Mouse (Mus musculus): ENCODE measurements around the gene Osbpl3. TPM values are rescaled to one million over a fixed set of nuclear protein-coding genes. Genes with fewer than 3 reads are reported as not detected.

The Osbpl3 gene
- polyA plus RNA-seq, 1 experiment from 2014 or later = 8.6 TPM

DNA sequence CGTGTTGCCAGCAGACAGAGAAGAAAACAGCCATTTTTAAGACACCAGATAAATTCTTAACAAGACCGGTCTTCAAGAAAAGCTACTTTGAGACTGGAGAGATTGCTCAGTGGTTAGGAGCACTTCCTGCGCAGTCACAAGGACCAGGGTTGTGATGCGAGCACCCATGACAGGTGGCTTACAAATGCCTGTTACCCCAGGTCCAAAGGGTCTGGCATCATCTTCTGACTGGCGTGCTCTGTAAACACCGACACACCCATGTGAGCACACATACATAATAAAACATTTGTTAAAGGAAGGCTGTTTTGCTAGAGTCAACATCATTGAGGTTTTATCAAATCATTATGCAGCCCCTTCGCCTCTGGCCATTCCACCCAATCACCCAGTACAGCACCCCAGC lies 176.4 kb downstream of the Osbpl3 start:
- no peak for ATAC-seq (ENCODE audit: low FRiP score)
- Histone ChIP-seq H3K4me1 (no peaks in the 10 kb centered on the region), H3K4me3 (no peak overlapping the region), H3K27ac (no peak overlapping the region), H3K9ac (no peak overlapping the region), H3K4me2 (replicated peaks) (no peak overlapping the region), H3K27me3 (no peaks in the 10 kb centered on the region), H3K9me3 (replicated peaks) (no peaks in the 10 kb centered on the region), H3K36me3 (no peaks in the 10 kb centered on the region)
- 90% methylated on average over 7 of the region's 7 CpGs for WGBS

DNA sequence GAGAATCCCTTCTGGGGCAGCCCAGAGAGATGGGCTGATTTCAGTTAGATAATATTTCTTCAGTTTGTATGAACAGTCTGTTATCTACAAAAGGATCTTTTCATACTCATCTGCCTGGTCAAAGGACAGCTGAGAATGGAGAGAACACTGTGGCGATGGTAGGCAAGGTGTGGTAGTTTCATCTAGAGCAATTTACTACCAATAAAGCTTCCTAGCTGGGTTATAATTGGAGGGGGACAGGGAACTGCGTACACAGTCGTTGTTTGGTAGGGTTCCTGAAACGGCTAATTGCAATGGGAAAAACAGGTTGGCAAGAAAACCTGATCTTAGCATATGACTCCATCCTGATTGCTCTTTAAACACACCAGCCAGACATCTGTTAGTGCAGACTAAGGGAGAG lies 182.1 kb downstream of the Osbpl3 start:
- Histone ChIP-seq H3K4me2 (replicated peaks) (no peak overlapping the region), H3K27ac (no peak overlapping the region), H3K27me3 (no peaks in the 10 kb centered on the region), H3K9me3 (replicated peaks) (no peaks in the 10 kb centered on the region), H3K4me3 (no peak overlapping the region), H3K4me1 (no peaks in the 10 kb centered on the region), H3K36me3 (no peaks in the 10 kb centered on the region), H3K9ac (no peak overlapping the region)
- no peak for ATAC-seq (ENCODE audit: low FRiP score)
- 84% methylated on average over 4 of the region's 4 CpGs for WGBS

DNA sequence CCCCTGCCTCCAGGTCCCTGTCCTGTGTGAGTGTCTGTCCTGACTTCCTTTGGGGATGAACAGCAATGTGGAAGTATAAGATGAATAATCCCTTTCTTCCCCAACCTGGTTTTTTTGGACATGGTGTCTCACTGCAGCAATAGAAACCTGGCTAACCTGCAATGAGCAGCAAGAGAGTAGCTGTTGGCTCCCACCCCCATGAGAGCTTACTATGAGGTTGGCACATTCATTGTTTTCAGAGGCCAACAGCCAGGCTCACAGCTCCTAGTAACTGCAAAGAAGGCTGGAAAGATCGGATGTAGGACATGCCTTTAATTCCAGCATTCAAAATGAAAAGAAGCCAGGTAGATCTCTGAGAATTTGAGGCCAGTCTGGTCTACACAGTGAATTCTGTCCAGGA lies 182.6 kb downstream of the Osbpl3 start:
- H3K27me3 ChIP-seq = no peaks in the 10 kb centered on the region
- ATAC-seq (ENCODE audit: low FRiP score) = no peak
- WGBS = 88% methylated on average over 1 of the region's 1 CpGs
- H3K9ac ChIP-seq = no peak overlapping the region
- no peaks in the 10 kb centered on the region for H3K4me1 ChIP-seq
- H3K9me3 ChIP-seq (replicated peaks) = no peaks in the 10 kb centered on the region
- H3K27ac ChIP-seq = no peak overlapping the region
- no peak overlapping the region for H3K4me2 ChIP-seq (replicated peaks)
- H3K36me3 ChIP-seq = no peaks in the 10 kb centered on the region
- no peak overlapping the region for H3K4me3 ChIP-seq

DNA sequence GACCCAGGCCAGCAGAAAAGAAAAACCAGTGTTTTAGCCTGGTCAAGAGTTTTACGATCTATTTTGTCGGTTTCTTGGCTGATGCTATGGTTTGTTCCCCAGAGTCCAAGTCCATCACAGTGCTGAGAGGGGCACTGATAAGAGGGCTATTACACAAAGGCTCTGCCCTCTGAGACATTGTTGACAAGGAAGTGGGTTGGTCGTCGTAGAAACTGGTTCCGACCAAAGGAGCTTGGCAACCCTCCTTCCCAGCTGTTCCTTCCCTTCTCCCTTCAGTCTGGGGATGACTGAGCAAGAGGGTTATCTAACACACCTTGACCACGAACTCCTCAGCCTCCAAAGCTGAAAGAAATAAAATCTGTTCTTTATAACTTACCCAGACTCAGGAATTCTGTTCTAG lies 192.3 kb downstream of the Osbpl3 start, which contains the start of gene Gsdme:
Gene Gsdme, minus strand, starts transcription at position 193 of the 400 bp plus-strand sequence.
- 89% methylated on average over 6 of the region's 6 CpGs for WGBS
- Histone ChIP-seq H3K4me2 (replicated peaks) (no peak within 1 kb of the TSS), H3K4me3 (no peak within 1 kb of the TSS), H3K27ac (no peak within 1 kb of the TSS), H3K4me1 (peaks cover 12% of the 10 kb centered on the region), H3K36me3 (no peaks in the 10 kb centered on the region), H3K9me3 (replicated peaks) (no peaks in the 10 kb centered on the region), H3K9ac (no peak within 1 kb of the TSS), H3K27me3 (no peaks in the 10 kb centered on the region)
- no peak for ATAC-seq (ENCODE audit: low FRiP score)

DNA sequence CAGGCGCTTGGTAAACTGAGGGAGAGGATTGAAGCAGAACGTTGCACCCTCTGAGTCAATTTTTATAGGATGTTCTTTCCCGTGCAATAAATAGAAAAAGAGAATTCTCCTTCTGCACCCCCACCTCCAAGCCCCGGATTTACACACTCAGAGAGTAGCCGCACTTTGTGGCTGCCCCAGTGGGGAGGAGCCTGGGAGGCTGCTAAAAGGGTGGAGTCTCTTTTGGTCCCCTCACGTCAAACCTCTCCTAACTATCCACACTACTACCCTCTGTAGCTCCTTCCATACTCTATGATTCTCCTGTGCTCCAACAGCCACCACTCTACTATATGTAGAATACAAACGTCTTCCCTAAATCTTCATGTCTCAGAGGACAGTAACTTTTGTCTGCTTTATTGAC lies 193.7 kb downstream of the Osbpl3 start:
- Histone ChIP-seq H3K4me3 (peak overlapping the region; percentile 50; the same call in 1 of the 2 replicates), H3K9me3 (replicated peaks) (no peaks in the 10 kb centered on the region), H3K36me3 (no peaks in the 10 kb centered on the region), H3K9ac (0 out of 2 replicates have a peak overlapping the region, but pooled peaks have one; percentile 71), H3K27me3 (no peaks in the 10 kb centered on the region), H3K4me2 (replicated peaks) (peak overlapping the region; percentile 68), H3K4me1 (peaks cover 12% of the 10 kb centered on the region), H3K27ac (0 out of 2 replicates have a peak overlapping the region, but pooled peaks have one; percentile 72)
- ATAC-seq (ENCODE audit: low FRiP score) = peak; percentile 29; the same call in 1 of the 2 replicates
- WGBS = 30% methylated on average over 7 of the region's 7 CpGs

DNA sequence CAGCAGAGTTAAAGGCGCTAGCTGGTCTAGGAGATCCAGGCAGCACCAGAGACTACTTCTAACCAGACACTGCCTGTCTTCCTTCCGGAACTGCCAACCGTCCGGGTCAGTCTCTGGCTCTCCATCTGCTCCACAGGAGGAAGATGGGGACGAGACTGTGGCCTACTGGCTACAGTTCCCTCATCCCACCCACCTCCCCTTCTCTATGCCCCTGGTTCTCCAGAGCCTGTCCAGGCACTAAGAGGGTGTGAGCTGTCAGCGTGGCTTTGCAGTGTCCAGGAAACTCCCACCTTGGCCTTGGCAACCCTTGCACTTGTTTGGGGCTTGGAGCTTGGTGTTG lies 194.1 kb downstream of the Osbpl3 start:
- Histone ChIP-seq H3K4me1 (peaks cover 12% of the 10 kb centered on the region), H3K9ac (peak overlapping the region; percentile 71), H3K36me3 (no peaks in the 10 kb centered on the region), H3K9me3 (replicated peaks) (no peaks in the 10 kb centered on the region), H3K27ac (peak overlapping the region; percentile 72), H3K4me2 (replicated peaks) (peak overlapping the region; percentile 68), H3K4me3 (peak overlapping the region; percentile 50), H3K27me3 (no peaks in the 10 kb centered on the region)
- peak; percentile 71 for ATAC-seq (ENCODE audit: low FRiP score)
- under 1% methylated on average over 6 of the region's 6 CpGs for WGBS

DNA sequence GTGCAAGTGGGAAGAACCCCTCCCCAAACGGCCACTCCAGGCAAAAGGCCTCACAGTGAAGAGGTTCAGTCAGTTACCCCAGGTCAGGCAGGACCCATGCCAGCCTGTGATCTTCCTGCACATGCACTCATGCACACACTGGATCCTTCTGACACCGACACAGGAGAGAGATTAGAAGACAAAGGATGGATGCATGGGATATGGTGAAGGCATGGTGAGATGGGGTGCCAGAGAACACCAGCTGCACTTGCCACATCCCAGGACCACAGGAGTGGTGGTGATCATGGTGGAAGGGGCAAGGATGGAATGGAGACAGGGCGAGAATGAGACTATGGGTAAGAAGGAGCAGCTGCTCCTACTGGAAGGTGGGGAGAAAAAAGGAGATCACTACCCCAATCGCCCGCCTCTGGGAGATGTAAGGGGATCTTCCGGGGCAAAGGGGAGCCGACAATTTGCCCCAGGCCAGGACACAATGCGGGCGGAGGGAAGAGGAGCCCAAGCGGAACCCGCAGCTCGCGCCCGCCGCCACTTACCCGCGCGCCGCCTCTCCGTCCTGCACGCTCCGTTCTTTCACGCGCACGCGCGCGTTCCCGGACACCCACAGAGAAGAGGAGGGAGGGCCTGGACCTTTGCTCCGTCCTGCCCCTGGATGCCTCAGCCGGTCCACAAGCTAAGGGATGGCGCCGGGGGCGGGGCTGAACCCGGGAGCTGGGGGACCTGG lies 194.6 kb downstream of the Osbpl3 start:
- Histone ChIP-seq H3K9ac (peak overlapping the region; percentile 71), H3K4me2 (replicated peaks) (peak overlapping the region; percentile 68), H3K4me1 (peaks cover 12% of the 10 kb centered on the region), H3K4me3 (peak overlapping the region; percentile 50), H3K27ac (peak overlapping the region; percentile 72), H3K9me3 (replicated peaks) (no peaks in the 10 kb centered on the region), H3K27me3 (no peaks in the 10 kb centered on the region), H3K36me3 (no peaks in the 10 kb centered on the region)
- ATAC-seq (ENCODE audit: low FRiP score) = peak; percentile 93
- 2% methylated on average over 35 of the region's 35 CpGs for WGBS

DNA sequence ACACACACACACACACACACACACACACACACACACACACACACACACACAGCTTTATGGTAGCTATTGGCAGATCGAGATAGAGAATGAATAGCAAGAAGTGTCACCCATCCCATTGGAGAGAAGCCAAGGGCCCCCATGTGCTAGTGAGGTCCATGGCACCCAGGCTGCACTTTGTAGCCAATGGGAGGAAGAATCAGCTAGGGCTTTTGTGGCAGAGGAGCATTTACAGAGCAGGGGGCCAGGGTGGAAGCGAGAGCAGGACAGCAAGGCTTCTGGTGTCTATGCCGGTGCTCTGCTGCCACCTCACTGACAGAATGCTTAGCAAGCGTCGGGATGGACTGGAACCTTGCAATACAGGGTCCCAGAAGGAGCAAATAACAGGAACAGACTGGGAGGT lies 200.6 kb downstream of the Osbpl3 start:
- 75% methylated on average over 5 of the region's 5 CpGs for WGBS
- Histone ChIP-seq H3K4me3 (no peak overlapping the region), H3K9me3 (replicated peaks) (no peaks in the 10 kb centered on the region)

DNA sequence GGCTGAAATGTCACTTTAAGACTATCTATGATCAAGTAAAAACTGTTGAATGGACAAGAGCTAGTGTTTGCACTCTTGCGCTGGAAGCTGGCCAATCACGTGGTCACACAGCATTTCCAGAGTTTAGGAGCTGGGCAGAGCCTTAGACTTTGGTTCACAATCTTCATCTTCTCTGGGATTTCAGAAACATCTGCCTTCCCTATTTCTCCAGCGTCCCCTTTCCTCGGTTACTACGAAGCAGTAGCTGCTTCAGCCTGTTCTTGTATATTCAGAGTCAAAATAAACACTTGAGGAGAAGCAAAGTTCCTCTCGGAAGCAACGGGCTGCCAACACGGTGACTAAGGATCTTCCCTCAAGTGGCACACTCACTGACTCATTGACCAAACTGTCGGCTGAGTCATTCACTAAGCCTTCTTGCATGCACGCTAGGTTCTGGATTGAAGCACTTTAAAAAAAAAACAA lies 201.2 kb downstream of the Osbpl3 start:
- no peaks in the 10 kb centered on the region for H3K9me3 ChIP-seq (replicated peaks)
- no peak overlapping the region for H3K9ac ChIP-seq
- no peak overlapping the region for H3K27ac ChIP-seq
- no peaks in the 10 kb centered on the region for H3K27me3 ChIP-seq
- no peak overlapping the region for H3K4me3 ChIP-seq
- no peaks in the 10 kb centered on the region for H3K4me1 ChIP-seq
- WGBS = 76% methylated on average over 10 of the region's 10 CpGs
- H3K36me3 ChIP-seq = no peaks in the 10 kb centered on the region
- no peak for ATAC-seq (ENCODE audit: low FRiP score)
- no peak overlapping the region for H3K4me2 ChIP-seq (replicated peaks)

More for the DNA sequence above, 200.6 kb downstream of the Osbpl3 start:
- no peak overlapping the region for H3K27ac ChIP-seq
- H3K36me3 ChIP-seq = no peaks in the 10 kb centered on the region
- H3K9ac ChIP-seq = no peak overlapping the region
- H3K4me2 ChIP-seq (replicated peaks) = no peak overlapping the region
- ATAC-seq (ENCODE audit: low FRiP score) = no peak
- H3K27me3 ChIP-seq = no peaks in the 10 kb centered on the region
- H3K4me1 ChIP-seq = no peaks in the 10 kb centered on the region; the same call in 1 of the 2 replicates

DNA sequence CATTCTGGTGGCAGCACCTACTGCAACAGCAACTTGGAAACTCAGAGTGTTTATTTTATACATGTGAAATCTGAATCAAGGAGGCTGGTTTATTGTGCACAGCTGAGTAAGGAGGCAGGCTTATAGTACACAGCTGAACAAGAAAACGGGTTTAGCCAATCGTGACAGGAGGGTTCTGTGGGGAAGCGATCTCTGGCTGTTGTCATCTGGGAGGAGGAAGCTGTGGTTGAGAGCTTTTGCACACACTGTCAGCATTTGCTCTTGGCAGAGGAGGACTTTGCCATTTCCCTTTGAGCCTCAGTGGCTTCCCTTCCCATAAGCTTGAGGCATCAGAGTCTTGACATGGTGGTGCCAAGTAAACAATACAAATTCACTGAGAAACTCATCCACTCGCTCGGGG lies 203.3 kb downstream of the Osbpl3 start:
- H3K36me3 ChIP-seq = no peaks in the 10 kb centered on the region
- WGBS = 81% methylated on average over 5 of the region's 5 CpGs
- H3K27me3 ChIP-seq = no peaks in the 10 kb centered on the region
- H3K9me3 ChIP-seq (replicated peaks) = no peaks in the 10 kb centered on the region
- no peak for ATAC-seq (ENCODE audit: low FRiP score)
- H3K9ac ChIP-seq = no peak overlapping the region
- no peak overlapping the region for H3K27ac ChIP-seq
- H3K4me1 ChIP-seq = no peaks in the 10 kb centered on the region
- no peak overlapping the region for H3K4me2 ChIP-seq (replicated peaks)
- no peak overlapping the region for H3K4me3 ChIP-seq

DNA sequence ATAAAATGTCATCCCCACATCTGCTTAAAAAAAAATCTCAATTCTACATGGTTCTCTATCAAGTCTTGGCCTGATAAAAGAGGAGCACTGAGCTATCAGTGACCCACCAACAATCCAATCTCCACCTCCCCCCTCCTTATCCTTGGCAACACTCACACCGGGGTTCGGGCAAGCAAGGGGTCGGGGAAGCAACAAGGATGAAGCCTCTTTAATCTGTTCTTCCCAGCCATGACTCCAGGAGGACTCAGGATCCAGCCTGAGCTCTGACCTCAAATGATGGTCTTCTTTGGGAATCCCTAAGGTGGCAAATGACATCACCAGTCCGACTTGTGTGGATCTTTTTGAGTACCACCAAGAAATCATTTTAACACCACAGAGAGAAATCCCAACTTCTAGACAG lies 208.2 kb downstream of the Osbpl3 start:
- no peak for ATAC-seq (ENCODE audit: low FRiP score)
- H3K36me3 ChIP-seq = no peaks in the 10 kb centered on the region
- H3K9me3 ChIP-seq (replicated peaks) = no peaks in the 10 kb centered on the region
- no peaks in the 10 kb centered on the region for H3K4me1 ChIP-seq
- WGBS = 94% methylated on average over 4 of the region's 4 CpGs
- no peak overlapping the region for H3K4me2 ChIP-seq (replicated peaks)
- no peaks in the 10 kb centered on the region for H3K27me3 ChIP-seq
- H3K9ac ChIP-seq = no peak overlapping the region
- H3K27ac ChIP-seq = no peak overlapping the region
- H3K4me3 ChIP-seq = no peak overlapping the region

DNA sequence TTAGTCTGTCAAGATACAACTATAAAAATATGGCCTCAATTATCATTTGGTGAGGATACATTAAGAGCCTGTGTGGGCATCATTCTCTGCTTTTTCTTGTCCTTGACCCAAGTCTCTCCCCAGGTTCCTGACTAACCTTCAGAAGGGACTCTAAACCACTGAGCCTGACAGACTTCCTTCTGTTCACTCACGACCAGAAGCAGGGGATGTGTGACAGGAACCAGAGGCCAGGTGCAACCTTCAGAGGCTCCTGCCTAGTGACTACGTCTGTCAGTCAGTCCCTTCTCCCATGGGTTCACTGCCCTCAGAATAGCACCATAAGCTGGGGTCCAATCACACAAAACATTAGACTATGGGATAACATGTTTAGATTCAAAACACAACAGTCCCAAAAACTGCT lies 208.6 kb downstream of the Osbpl3 start:
- ATAC-seq (ENCODE audit: low FRiP score) = no peak
- WGBS = 75% methylated on average over 2 of the region's 2 CpGs
- no peaks in the 10 kb centered on the region for H3K4me1 ChIP-seq
- no peak overlapping the region for H3K27ac ChIP-seq
- no peak overlapping the region for H3K4me3 ChIP-seq
- H3K36me3 ChIP-seq = no peaks in the 10 kb centered on the region
- no peaks in the 10 kb centered on the region for H3K9me3 ChIP-seq (replicated peaks)
- no peak overlapping the region for H3K9ac ChIP-seq
- H3K4me2 ChIP-seq (replicated peaks) = no peak overlapping the region
- no peaks in the 10 kb centered on the region for H3K27me3 ChIP-seq

DNA sequence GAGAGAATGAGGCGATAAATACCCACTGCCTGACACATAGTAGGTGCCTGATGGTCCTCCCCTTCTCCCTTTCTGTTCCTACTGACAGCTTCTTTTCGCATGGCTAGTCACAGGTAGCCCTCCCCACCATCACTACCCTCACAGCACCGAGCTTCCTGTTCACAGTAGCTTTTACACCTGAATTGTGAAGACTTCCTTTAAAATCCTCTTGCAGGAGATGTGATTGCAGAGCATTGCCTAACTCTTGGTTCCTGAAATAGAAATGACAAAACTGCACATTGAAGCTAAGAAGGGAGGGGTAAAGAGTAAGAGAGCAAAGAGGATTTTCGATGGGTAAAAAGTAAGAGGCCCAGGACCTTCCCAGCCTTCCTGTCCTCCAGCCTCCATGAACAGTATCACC lies 211.0 kb downstream of the Osbpl3 start:
- Histone ChIP-seq H3K4me3 (no peak overlapping the region), H3K4me1 (no peaks in the 10 kb centered on the region), H3K27ac (no peak overlapping the region), H3K9me3 (replicated peaks) (no peaks in the 10 kb centered on the region), H3K36me3 (no peaks in the 10 kb centered on the region), H3K9ac (no peak overlapping the region), H3K4me2 (replicated peaks) (no peak overlapping the region), H3K27me3 (no peaks in the 10 kb centered on the region)
- WGBS = 81% methylated on average over 4 of the region's 4 CpGs
- no peak for ATAC-seq (ENCODE audit: low FRiP score)
